Mouse (Mus musculus) activated CD4-positive, CD25-positive, alpha-beta regulatory T cell, adult 9 weeks (primary cell): ENCODE data around the gene Olfr61. TPM values are rescaled to one million over a fixed set of nuclear protein-coding genes. Genes with fewer than 3 reads are reported as not detected.

Experiments used
- polyA plus RNA-seq: library from polyadenylated mRNA; unstranded; fragments of 100-300 nt; shearing (Covaris generic); gene quantifications from one replicate; pipeline ENCODE4 v1.2.1, GENCODE M21; 2017

The Olfr61 gene
- not detected for polyA plus RNA-seq

GRCm38 (mm10) chr7:140628670-140629069 is at the start of gene Olfr61:
Gene Olfr61, plus strand, starts transcription at chr7:140628970.

GRCm38 (mm10) chr7:140600969-140601368 is 27.8 kb upstream of the Olfr61 start, which contains the start of gene Olfr46:
Gene Olfr46, plus strand, starts transcription at chr7:140601269.

GRCm38 (mm10) chr7:140646152-140646551 is 17.4 kb downstream of the Olfr61 start, which contains the start of gene Olfr53:
Gene Olfr53, plus strand, starts transcription at chr7:140646452.

GRCm38 (mm10) chr7:140659630-140660029 is 30.9 kb downstream of the Olfr61 start, which contains the start of gene Olfr539:
Gene Olfr539, plus strand, starts transcription at chr7:140659930.

GRCm38 (mm10) chr7:140681651-140682050 is 52.9 kb downstream of the Olfr61 start, which contains the start of gene Olfr45:
Gene Olfr45, plus strand, starts transcription at chr7:140681951.

Other genes with a start within 250 kb of the Olfr61 start
- gene Olfr531, start 226.1 kb upstream of the Olfr61 start, polyA plus RNA-seq: not detected
- not detected for gene Olfr532, start 207.3 kb upstream of the Olfr61 start, polyA plus RNA-seq
- not detected for gene Olfr533, start 165.6 kb upstream of the Olfr61 start, polyA plus RNA-seq
- gene Olfr535, start 144.8 kb upstream of the Olfr61 start, polyA plus RNA-seq: not detected
- gene Olfr536, start 121.6 kb upstream of the Olfr61 start, polyA plus RNA-seq: not detected
- not detected for gene Olfr538, start 61.1 kb upstream of the Olfr61 start, polyA plus RNA-seq
- not detected for gene Olfr46, start 27.7 kb upstream of the Olfr61 start, polyA plus RNA-seq
- not detected for gene Olfr53, start 17.5 kb downstream of the Olfr61 start, polyA plus RNA-seq
- not detected for gene Olfr539, start 31.0 kb downstream of the Olfr61 start, polyA plus RNA-seq
- gene Olfr45, start 53.0 kb downstream of the Olfr61 start, polyA plus RNA-seq: 0.09 TPM
- gene Olfr541, start 68.3 kb downstream of the Olfr61 start, polyA plus RNA-seq: not detected
- gene Cyp2e1, start 134.8 kb downstream of the Olfr61 start, polyA plus RNA-seq: not detected
- 0.18 TPM for gene Syce1, start 158.9 kb downstream of the Olfr61 start, polyA plus RNA-seq
- 0.23 TPM for gene Zfp941, start 193.2 kb downstream of the Olfr61 start, polyA plus RNA-seq
- gene Urah, start 206.0 kb downstream of the Olfr61 start, polyA plus RNA-seq: not detected
- not detected for gene Scgb1c1, start 216.6 kb downstream of the Olfr61 start, polyA plus RNA-seq
- gene Odf3, start 218.8 kb downstream of the Olfr61 start, polyA plus RNA-seq: not detected
- not detected for gene Gm45785, start 227.4 kb downstream of the Olfr61 start, polyA plus RNA-seq
- gene Ric8a, start 228.0 kb downstream of the Olfr61 start, polyA plus RNA-seq: 138 TPM
- gene Bet1l, start 228.6 kb downstream of the Olfr61 start, polyA plus RNA-seq: 52.1 TPM